Mouse (Mus musculus): ENCODE measurements at regions not wholly inside any gene's neighbourhood (a gene's known extent, or its start where the extent isn't known, plus 50 kb on each side); places are given as distances from the start of the nearest gene placed in this dataset.

DNA sequence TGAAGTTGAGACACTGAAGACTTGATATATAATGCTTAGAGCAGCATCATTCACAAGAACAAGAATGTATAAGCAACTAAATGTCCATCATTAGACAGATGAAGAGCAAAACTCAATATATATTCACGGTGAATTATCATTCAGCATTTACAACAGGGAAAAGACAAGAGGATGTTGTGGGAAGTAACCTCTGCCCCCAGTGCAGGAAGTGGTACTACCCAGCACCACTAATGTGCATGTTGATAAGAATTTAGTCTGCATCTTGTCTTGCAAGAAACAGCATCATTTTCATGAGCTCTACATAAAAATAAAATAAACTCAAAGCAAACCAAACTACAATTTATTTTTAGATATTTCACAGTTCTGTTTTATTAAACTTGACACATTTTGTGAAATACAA lies 359.8 kb upstream of the Epha7 start:
- ATAC-seq (replicated peaks; ENCODE audit: low FRiP score), result no peak

DNA sequence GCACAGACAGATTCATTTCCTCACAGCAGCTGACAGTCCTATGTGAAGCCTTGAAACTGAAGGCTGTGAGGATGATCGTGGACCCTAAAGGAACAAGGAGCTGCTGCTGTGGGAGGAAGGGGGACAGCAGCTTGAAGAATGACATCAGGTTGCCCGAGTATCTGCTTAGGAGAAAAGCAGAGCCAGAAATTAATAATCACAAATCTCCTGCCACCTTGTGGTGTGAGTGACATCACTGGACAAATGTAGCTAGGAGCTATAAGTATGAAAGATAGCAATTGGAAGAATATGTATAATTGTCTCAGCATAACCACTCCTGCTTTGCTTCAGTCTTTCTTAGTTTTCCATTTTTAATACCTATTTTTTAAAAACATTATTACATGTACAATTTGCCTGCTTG lies 356.6 kb upstream of the Epha7 start:
- H3K9me3 ChIP-seq (ENCODE audit: control insufficient read depth, low read length), result no peaks in the 10 kb centered on the region
- no peak overlapping the region for H3K27ac ChIP-seq (ENCODE audit: low read depth, low read length)
- no peak overlapping the region for H3K9ac ChIP-seq (ENCODE audit: low read length)
- H3K4me1 ChIP-seq (replicated peaks; ENCODE audit: control insufficient read depth, insufficient read depth, low read length), result no peaks in the 10 kb centered on the region
- 72% methylated on average over 2 of the region's 2 CpGs for WGBS
- no peaks in the 10 kb centered on the region for H3K27me3 ChIP-seq (ENCODE audit: control insufficient read depth, insufficient read depth, low read length)
- H3K4me2 ChIP-seq (ENCODE audit: low read depth, low read length, severe bottlenecking), result no peak overlapping the region
- ATAC-seq (replicated peaks; ENCODE audit: low FRiP score) (no peak), DNase-seq (ENCODE audit: low spot score) (no peak)
- H3K36me3 ChIP-seq (ENCODE audit: control insufficient read depth, insufficient read depth, low read length), result no peaks in the 10 kb centered on the region
- no peak overlapping the region for H3K4me3 ChIP-seq (ENCODE audit: low read depth, low read length)

More for the DNA sequence above, 359.8 kb upstream of the Epha7 start:
- Histone ChIP-seq H3K4me3 (ENCODE audit: low read depth, low read length) (no peak overlapping the region), H3K27ac (ENCODE audit: low read depth, low read length) (no peak overlapping the region), H3K4me2 (ENCODE audit: low read depth, low read length, severe bottlenecking) (no peak overlapping the region), H3K27me3 (ENCODE audit: control insufficient read depth, insufficient read depth, low read length) (no peaks in the 10 kb centered on the region), H3K9ac (ENCODE audit: low read length) (no peak overlapping the region), H3K4me1 (replicated peaks; ENCODE audit: control insufficient read depth, insufficient read depth, low read length) (no peaks in the 10 kb centered on the region), H3K36me3 (ENCODE audit: control insufficient read depth, insufficient read depth, low read length) (no peaks in the 10 kb centered on the region), H3K9me3 (ENCODE audit: control insufficient read depth, low read length) (no peaks in the 10 kb centered on the region)
- 78% methylated on average over 1 of the region's 1 CpGs for WGBS
- DNase-seq (ENCODE audit: low spot score), result no peak
